Mouse (Mus musculus): ENCODE measurements around the gene Lamc3.
A peak's percentile ranks its signal among the peaks of the same experiment; 100 is the strongest.

Gene Lamc3

DNA sequence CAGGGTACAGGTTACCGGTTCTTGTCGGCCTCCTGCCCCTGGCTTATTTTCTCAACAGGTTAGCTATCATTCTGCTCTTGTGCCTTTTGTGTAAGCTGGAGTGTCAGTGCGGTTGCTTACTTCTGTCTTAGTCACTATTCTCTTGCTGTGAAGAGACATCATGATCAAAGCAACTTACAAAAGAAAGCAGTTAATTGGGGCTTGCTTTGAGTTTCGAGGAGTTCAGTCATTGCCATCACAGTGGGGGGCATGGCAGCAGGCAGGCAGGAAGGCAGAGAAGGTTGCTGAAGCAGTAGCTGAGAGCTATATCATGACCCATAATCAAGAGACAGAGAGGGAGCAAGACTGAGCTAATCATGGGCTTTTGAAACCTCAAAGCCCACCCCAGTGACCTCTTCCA is 47.5 kb downstream of the Lamc3 start:
- no peak for DNase-seq (ENCODE audit: low spot score in 2 of 2)

DNA sequence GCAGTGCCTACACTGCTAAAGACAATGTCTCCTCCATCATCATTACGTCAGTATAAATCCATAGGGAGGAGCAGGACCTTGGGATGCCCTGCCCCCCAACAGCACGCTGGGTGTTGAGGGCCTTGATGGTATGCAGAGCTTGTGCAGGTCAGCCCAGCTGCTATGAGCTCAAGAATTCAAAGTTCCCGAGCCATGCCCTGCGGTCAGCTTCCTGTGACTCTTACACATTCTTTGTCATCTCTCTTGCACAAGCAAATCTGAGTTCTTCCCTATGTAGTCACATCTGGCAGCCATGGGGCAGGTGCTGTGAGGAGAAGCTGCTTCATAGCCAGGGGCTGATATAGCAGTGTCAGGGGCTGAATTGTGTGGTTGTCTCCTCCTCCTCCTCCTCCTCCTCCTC is 48.0 kb downstream of the Lamc3 start:
- no peak for DNase-seq (ENCODE audit: low spot score in 2 of 2)

DNA sequence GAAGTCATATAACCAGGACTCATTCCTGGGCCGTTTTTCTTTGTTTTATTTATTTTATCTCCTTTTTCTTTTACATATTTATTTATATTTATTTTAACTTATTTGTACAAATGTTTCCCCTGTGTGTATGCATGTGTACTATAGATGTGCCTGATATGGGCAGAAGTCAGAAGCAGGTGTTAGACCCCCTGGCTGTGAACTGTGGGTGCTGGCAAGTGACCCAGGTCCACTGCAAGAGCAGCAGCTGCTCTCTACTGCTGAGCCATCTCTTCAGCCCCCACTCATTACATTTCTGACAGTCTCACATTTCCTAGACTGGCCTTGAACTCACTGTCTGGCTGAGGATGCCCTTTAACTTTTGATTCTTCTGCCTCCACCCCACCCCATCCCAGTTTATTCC is 51.2 kb downstream of the Lamc3 start:
- no peak for DNase-seq (ENCODE audit: low spot score in 2 of 2)

DNA sequence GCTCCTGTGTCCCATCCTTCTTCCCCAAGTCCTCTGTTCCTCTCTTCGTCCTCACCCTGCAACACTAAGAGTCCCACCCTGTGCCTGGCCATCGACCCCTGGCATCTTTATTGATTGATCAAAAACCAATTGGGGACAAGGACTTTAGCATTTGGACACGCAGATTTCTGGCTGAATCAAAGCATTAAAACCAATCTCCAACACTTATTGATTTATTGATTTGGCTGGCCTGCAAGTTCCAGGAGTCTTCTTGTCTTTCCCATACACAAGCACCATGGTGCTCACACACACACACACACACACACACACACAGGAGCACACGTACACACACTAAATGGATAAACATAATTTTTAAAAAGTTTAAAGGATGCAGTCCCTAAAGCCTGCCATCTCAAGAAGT is 55.9 kb downstream of the Lamc3 start:
- DNase-seq (ENCODE audit: low spot score in 2 of 2), result no peak

DNA sequence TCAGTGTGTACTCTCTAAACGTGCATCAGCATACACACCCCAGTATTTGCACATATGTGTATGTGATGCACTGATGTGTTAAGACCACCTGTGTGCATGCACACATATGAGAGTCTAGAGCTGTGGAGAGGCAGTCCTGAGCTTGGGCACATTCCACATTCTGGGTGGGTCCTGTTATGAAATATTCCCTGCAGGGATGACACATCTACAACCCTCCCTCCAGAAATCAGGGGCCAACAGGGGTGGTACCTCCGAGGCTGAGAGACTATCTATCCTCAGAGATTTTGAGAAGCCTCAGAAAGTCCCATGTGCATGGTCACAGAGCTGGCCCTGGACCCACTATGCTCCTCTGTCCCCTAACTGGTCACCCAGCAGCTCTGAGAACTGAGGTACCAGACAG is 58.5 kb downstream of the Lamc3 start:
- DNase-seq (ENCODE audit: low spot score in 2 of 2), result no peak

DNA sequence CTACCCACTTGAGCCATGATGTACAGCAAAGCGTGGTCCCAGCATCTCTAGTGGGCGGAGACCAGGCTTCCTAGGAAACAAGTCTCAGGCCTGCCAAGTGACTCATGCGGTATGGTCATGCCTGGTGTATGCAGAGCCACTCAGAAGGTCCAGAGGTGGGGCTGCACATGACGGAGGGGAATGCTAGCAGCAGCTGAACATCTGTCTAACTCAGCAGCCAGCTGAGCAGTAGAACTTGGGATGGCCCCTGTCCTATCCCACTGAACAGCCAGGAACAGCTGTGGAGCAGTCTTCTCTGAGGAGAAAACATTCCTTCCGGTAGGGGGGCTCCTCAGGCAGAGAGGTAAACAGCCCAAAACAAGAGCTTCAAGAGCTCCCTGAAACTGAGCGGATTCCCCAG is 61.3 kb downstream of the Lamc3 start:
- no peak for DNase-seq (ENCODE audit: low spot score in 2 of 2)

DNA sequence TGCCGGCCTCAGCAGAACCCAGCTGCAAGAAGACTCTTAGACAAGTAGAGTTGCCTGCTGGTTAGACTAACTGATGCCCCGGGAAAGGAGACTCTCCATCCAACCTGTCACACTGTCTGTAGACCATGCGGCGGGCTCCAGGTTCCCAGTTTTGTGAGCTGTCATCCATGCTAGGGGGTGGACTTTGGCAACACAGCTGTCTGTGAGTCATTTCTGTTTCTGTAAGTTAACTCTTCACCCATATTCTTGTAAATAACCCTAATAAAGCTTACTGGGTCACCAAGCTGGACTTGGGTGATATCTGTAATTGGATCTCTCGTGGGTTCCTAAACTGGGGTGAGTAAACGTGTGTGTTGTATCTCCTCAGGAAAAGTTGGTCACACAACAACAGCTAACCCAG is 61.7 kb downstream of the Lamc3 start:
- no peak for DNase-seq (ENCODE audit: low spot score in 2 of 2)

DNA sequence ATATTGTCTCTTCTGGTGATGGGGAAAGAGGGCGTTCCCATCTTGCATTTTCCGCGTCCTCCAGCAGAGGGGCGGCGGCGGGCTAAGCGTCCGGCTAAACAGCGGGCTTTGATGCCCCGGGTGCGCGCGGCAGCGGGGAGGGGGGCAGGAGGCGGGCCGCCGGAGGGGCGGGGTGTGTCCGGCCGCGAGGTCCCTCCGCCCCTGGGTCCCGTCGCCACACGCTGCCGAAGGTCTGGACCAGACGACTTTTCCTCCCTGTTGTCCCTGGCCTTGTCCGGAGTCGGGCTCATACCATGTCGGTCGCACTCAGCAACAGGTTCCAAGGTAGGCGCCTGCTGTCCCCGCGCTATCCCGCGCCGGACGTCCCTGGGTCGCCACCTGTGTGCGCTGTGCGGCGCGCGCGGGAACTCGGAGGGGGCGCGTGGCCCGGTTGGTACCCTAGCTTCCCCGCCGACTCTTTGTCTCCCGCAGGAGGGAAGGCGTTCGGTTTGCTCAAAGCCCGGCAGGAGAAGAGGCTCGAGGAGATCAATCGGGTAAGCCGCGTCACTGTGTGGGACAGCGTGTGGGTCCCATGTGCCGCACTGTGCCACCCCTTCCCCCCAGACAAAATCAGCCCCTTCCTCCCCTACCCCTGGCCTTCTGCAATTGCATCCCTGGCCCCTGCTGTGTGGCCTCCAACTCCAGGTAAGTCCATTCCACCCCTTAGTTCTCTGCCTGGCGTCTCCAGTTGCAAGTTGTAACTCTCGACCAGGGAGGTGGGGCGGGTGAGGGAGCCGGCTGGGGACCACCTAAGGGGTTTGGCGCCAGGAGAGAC is 63.2 kb downstream of the Lamc3 start, which contains the start of gene Aif1l:
TSS of gene Aif1l (plus strand) at position 82 of the 814 bp plus-strand sequence.
- peak in 1 of 2 experiments; percentile 31 for DNase-seq (ENCODE audit: low spot score in 2 of 2)

DNA sequence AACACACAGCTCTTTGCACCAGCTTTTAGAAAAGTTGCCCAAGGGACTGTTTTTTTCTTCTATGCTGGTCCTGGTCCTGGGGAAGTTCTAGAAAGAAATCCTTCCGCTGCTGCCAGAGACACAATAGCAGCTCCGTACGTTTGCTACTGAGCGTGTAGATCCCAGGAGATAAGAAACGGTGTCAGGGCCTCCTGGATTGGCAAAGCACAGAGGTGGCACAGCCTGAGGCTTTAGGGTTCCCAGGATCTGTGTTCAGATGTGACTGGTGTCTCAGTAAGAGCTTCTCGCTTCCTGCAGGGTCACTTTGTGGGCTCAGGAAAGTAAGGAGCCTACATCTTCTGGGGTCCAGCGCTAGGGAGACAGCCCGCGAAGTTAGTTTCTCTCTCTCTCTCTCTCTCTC is 63.9 kb downstream of the Lamc3 start:
- DNase-seq (ENCODE audit: low spot score in 2 of 2), result no peak

DNA sequence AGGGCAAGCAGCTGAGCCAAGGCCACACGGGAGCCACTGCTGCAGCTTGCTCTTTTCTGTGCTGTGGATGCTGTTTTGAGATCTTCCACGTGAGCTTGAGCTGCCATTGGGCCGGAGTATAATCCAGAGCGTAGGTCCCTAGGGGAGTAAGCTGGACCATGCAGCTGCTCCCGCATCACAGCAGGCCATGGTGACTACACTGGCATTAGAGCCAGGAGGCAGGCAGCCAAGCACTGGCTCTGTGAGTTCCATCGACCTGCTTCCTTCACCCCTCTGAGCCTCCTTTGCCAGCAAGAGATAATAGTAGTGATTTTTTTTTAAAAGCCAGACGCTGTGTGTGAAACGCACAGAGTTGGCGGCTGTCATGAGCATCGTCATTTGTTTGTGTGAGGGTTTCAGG is 65.1 kb downstream of the Lamc3 start:
- DNase-seq (ENCODE audit: low spot score in 2 of 2), result no peak

DNA sequence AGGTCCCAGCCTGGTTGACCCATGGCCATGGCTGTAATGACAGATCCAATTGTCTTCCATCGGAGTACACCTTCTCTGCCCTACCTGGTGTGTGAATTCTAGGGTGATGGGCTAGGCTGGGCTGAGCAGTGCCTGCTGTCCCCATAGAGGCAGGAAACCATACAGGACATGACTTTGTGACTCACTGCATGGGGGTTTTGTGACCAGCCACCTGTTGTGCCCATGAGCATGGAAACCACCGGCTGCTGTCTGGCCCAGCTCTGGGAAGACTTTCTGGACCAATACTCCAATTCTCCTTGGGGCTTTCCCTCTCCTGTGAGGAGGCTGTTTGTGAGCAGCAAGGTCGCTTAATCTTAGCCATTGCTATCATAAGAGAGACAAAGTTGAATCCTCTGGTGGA is 65.6 kb downstream of the Lamc3 start:
- DNase-seq (ENCODE audit: low spot score in 2 of 2), result no peak

DNA sequence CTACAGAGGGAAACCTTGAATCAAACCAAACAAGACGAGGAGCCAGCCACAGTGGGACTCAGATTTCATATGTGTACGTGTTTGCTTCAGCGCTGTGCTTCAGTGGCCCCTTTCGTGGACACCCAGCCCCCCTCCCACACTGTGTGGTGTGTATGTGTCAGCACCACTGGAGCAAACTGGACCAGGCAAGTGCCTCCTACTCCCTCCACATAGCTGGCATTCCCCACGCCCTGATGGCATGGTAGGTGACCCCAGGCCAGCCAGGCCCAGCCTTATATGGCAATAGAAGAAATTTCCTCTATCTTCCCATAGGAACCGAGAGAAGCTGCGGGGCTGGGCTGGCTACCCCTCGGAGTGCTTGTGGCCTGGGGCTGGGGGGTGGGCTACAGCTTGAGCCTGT is 66.6 kb downstream of the Lamc3 start:
- DNase-seq (ENCODE audit: low spot score in 2 of 2), result no peak

DNA sequence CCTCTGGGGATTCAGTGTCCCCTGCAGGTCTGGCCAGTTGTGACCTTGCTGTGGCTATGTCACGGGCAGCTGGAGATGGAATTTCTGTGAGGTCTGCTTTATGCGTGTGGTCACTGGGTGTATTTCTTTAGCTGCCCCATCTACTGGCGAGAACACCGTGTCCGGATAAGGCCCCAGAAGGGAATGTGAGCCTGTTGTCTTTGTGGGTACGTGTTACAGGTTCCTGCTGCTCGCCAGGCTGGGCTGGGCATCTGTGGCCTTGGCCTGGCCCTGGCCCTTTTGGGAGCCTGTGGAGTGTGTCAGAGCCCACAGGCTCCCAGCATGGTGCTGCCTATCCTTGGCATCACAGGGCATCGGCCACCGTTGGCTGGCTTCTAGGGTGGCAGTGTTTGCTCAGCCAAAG is 67.7 kb downstream of the Lamc3 start:
- no peak for DNase-seq (ENCODE audit: low spot score in 2 of 2)

DNA sequence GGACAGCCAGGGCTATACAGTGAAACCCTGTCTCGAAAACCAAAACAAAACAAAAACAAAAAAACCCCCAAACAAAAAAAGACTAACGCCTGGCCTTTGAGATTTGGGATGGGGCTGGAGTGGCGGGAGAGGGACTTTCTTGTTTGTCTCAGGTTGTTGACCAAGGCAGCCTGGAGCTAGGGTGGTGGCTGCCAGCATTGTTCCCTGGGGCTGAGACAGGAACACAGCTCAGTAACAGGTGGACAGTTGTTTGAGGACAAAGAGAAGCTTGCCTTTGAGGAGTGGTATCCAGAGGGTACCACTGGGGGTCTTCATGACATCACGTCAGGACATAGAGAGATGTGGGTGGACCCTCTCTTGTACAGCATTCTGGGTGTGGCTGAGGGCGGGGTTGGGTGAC is 68.6 kb downstream of the Lamc3 start:
- no peak for DNase-seq (ENCODE audit: low spot score in 2 of 2)

DNA sequence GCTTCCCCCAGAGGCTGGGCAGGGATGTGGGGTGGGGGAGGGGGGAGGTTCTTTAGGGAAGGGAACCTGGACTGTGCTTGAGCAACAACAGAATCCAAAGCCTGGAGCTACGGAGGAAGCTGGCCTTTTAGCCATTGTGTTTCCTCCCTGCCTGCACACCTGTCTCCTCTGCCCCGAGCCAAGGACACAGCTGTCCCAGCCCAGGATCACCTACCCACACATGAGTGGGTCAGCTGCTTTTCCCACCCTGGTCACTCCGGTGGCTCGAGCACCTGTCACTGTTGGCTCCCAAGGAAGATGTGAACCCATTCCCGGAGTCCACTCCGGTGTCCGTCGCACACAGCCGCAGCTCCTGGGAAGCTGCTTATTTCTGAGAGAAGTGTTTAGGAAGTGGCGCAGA is 70.1 kb downstream of the Lamc3 start:
- DNase-seq (ENCODE audit: low spot score in 2 of 2), result no peak

DNA sequence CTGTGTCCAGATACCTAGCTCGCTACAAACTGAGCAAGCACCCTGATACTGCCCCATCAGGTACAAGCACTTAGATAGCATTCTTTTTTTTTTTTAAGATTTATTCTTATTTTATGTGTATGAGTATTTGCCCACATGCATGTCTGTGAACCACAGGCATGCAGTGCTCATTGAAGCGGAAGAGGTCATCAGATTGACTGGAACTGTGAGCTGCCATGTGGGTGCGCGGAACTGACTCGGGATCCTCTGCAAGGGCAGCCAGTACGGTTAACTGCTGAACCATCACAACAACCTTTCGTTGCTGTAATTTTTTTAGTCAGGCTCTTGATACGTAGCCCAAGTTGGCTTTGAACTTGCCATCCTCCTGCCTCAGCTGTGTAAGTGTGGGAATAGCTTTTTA is 73.9 kb downstream of the Lamc3 start:
- DNase-seq (ENCODE audit: low spot score in 2 of 2), result no peak

DNA sequence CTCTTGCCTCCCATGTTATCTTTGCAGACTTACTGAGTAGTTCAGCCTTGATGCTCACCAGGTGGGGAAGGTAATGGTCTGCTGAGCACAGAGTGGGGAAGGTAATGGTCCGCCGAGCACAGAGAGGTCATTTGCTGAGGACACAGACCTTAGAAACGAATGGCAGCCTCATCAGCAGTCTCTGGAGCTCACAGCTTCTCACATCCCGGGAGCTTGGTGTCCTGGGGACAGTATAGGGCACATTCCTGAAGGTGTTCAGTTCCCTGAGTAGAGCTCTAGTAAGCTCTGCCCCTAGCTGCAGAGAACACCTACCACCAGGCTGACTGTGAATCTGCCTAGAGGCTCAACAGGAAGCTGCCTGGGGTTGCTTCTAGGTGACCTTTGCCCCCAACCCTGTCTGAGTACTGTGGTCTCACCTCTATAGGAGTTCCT is 74.7 kb downstream of the Lamc3 start:
- no peak for DNase-seq (ENCODE audit: low spot score in 2 of 2)

DNA sequence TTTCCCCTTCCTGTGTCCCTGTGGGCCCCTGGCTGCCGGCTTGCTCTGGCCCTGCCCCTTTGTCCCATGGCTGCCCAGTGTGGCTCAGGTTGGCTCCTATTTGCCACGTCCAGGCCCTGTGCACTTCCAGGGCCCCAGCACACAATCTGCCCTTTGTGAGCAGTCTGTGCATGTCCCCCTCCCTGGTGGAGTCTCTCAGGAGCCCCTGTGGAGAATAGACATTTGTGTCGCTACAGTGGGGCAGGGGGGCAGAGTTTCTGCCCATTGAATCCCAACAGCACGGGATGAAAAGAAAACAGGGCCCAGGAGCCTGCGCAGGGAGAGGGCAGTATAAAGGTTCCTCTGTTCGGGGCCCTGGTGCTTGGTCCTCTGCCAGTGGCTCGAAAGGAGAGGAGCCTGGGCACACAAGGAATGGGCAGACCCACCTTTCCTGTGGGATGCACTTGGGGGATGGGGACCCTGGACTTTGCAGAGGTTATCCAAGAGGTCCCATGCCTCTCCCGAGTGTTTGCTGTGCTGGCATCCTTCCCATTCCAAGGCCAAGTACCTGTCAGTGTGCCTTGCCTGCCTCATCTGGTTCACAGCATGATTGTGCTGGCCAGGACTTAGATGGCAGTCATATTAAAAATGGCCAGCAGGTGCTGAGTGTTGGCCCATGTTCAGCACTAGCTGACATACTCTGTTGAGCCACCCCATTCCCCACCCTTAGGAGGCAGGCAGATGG is 75.6 kb downstream of the Lamc3 start:
- DNase-seq (ENCODE audit: low spot score in 2 of 2), result peak; percentile 38 to 69

DNA sequence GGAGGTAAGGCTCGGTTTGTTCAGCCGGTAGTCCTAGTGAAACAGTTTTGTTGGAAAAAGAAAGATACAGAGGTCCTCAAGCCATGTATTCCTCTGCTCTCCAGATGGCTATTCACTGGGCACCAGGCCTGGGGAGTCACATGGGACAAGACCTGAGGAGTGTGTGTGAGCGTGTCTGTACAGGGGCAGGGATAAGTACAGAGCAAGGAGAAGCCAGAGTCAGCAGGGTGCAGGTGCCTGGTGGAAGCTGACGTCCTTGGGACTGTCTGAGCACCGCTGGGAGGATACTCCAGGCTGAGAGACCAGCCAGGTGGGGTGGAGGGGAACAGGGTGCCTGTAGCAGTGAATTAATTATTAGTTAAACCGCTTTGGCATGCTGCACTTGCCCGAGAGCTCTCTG is 76.4 kb downstream of the Lamc3 start:
- no peak for DNase-seq (ENCODE audit: low spot score in 2 of 2)

DNA sequence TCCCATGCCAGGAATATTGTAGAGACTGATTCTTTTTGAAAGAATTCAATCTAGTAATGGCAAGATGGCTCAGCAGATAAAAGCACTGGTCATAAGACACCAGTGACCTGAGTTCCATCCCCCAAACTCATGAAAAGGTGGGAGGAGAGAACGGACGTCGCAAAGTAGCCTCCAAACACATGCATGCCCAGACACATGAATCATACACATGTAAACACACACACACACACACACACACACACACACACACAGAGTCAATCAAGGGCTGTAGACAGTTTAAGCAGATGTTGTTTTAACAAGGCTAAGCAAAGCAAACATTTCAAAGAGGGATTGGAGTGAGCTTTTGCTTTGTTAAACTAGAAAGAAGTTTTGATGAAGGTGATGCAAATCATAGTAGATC is 77.1 kb downstream of the Lamc3 start:
- no peak for DNase-seq (ENCODE audit: low spot score in 2 of 2)

DNA sequence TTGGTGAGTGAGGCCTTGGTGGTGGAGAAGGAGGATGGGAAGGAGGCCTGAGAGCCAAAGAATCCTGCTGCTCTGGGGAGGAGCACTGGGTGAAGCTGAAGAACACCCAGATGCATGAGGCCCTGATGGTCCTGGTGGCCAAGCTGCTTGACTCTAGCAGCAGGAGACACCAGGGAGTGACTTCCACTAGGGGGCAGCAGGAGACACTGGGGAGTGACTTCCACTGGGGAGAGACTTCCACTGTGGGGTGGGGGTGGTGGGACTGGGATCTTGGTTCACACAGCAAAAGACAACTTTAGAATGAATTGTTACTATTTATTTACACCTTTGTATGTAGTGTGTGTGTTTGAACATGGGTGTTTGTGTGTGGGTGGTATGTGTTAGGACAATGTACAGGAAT is 78.0 kb downstream of the Lamc3 start:
- no peak for DNase-seq (ENCODE audit: low spot score in 2 of 2)

DNA sequence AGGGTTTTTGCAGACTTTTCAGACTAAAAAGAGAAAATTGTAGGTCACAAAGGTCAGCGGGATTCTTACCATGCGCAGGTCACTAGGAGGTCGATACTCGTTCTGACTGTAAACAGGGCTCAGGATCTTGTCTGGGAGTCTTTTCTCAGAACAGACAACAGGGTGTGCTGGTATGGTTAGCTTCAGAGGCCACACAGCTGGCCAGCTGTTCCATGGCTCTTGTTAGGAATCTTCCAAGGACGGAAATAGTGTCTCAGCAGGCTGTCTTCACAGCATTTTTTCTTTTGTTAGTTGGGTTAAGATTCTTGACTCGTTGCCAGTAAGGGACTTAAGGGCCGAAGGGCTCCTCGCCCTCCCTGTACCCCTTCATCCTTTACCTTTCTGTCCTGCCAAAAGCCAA is 79.7 kb downstream of the Lamc3 start:
- no peak for DNase-seq (ENCODE audit: low spot score in 2 of 2)

DNA sequence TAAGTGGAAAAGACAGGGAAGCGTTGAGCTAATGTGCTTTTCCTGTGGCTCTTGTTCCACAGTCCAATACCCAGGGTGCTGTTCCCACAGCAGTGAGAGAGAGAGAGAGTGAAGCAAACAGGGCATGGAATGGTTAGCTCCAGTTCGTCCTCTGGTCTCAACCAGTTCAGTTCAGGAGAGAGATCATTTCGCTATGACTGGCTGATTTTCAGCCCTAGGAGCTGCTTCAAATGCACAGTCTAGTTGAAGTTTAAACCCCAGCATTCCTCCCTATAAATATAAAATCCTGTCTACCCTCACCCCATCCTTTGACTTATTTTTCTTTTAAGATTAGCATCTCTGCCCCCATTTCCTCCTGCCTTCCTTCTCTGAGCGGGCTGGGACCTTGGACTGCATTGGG is 85.5 kb downstream of the Lamc3 start:
- DNase-seq (ENCODE audit: low spot score in 2 of 2), result no peak
